Mouse (Mus musculus) lung, embryonic 16.5 days (tissue): ENCODE results near the gene Fitm2. TPM values are rescaled to one million over a fixed set of nuclear protein-coding genes. Genes with fewer than 3 reads are reported as not detected.

Experiments used
- ATAC-seq: fragments of 200-750 bp; cut with Nextera tagmentation; 2 replicates; pipeline ENCODE4 v1.8.0; 2017; ENCODE audit warnings: low read depth, mild to moderate bottlenecking, moderate library complexity
- H3K27ac ChIP-seq: fragments of 300-500 bp; sonication (generic); 2 replicates; pipeline ENCODE4 v1.5.1; 2014; ENCODE audit warnings: mild to moderate bottlenecking, control low read depth, low read length
- H3K27me3 ChIP-seq: fragments of 300-500 bp; sonication (generic); 2 replicates; pipeline ENCODE4 v1.6.1; 2014; ENCODE audit warnings: low read depth, low read length, mixed read lengths; ENCODE audit not compliant: control insufficient read depth, insufficient read depth
- H3K36me3 ChIP-seq: fragments of 300-500 bp; sonication (generic); 2 replicates; pipeline ENCODE4 v1.6.1; 2014; ENCODE audit warnings: low read length; ENCODE audit not compliant: control insufficient read depth, insufficient read depth
- H3K4me1 ChIP-seq: fragments of 300-500 bp; sonication (generic); replicated peaks from 2 replicates; pipeline ENCODE4 v1.6.1; 2014; ENCODE audit warnings: low read length, mixed read lengths; ENCODE audit not compliant: control insufficient read depth, insufficient read depth
- H3K4me2 ChIP-seq: fragments of 300-500 bp; sonication (generic); 2 replicates; pipeline ENCODE4 v1.6.1; 2014; ENCODE audit warnings: low read depth, low read length, control low read depth
- H3K4me3 ChIP-seq: fragments of 300-500 bp; sonication (generic); 2 replicates; pipeline ENCODE4 v1.5.1; 2014; ENCODE audit warnings: mild to moderate bottlenecking, low read length, control low read depth
- H3K9ac ChIP-seq: fragments of 300-500 bp; sonication (generic); 2 replicates; pipeline ENCODE4 v1.6.1; 2014; ENCODE audit warnings: low read length, control low read depth
- H3K9me3 ChIP-seq: fragments of 300-500 bp; sonication (generic); 2 replicates; pipeline ENCODE4 v1.6.1; 2016; ENCODE audit warnings: low read length; ENCODE audit not compliant: control insufficient read depth
- WGBS: fragments of 180-500 bp; shearing (Covaris S2); extraction: QIAGEN DNeasy Blood & Tissue Kit; methylation state at CpG from one replicate; pipeline ENCODE4 v1.1.7; 2014; 5-methylcytosine and 5-hydroxymethylcytosine counted together
- polyA plus RNA-seq: library from polyadenylated mRNA; unstranded; fragments of >200 nt; fragmentation: Nextera tagmentation; extraction: Ambion mirVana; gene quantifications from 2 replicates; pipeline ENCODE4 v1.2.1, GENCODE M21; 2015

Fitm2 gene
- polyA plus RNA-seq, 1 experiment from 2014 or later = 9.5 TPM

DNA sequence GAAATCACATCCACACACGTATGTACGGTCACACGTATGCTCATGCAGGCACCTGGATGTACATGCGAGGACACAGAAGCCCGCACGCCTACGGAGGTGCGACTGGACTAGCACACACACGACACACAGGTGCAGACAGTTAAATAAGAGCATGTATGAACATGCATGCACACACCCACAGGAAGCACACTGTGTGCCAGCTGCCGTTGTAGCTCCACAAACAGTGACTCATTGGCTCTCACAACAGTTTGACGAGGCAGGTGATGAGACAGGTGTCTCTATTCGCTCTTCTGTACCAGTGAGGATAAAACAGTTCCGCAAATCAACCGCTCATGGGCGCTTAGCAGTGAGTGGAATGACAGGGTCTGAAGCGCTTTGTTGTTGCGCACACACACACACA, 18.2 kb upstream of the Fitm2 start:
- H3K9ac ChIP-seq = no peak overlapping the region
- H3K4me2 ChIP-seq = no peak overlapping the region
- ATAC-seq = no peak
- no peaks in the 10 kb centered on the region for H3K27me3 ChIP-seq
- no peak overlapping the region for H3K27ac ChIP-seq
- no peak overlapping the region for H3K4me3 ChIP-seq
- no peaks in the 10 kb centered on the region for H3K9me3 ChIP-seq
- no peaks in the 10 kb centered on the region for H3K36me3 ChIP-seq
- no peaks in the 10 kb centered on the region for H3K4me1 ChIP-seq
- 83% methylated on average over 17 of the region's 17 CpGs for WGBS

DNA sequence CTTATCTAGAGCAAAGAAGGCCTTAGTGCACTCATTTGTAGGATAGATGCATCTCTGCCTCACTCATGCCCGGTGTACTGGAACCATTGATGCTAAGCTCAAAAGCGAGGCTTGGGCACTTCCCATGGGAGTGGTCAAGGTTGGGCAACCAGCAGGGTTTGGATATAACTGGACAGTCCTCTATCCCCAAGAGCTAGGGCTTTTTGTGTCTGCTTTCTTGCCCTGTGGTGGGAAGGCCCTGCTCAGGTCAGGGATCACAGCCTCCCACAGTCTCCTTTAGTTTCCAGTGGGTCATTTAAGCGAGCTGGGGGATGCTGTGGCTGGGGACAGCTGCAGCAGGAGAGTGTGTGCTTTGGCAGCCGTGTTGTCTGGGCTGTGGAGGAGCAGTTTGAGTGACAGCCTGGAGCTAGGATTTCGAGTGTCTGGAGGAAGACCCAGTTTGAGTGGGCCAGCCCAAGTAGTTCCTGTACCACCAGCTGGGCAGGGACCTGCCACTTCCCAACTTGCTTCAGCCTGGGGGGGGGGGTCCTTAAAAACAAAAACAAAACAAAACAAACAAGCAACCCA, 17.4 kb upstream of the Fitm2 start:
- Histone ChIP-seq H3K4me3 (no peak overlapping the region), H3K27me3 (no peaks in the 10 kb centered on the region), H3K4me2 (no peak overlapping the region), H3K27ac (no peak overlapping the region), H3K36me3 (no peaks in the 10 kb centered on the region), H3K4me1 (no peaks in the 10 kb centered on the region), H3K9me3 (no peaks in the 10 kb centered on the region), H3K9ac (no peak overlapping the region)
- no peak for ATAC-seq
- 42% methylated on average over 5 of the region's 5 CpGs for WGBS

DNA sequence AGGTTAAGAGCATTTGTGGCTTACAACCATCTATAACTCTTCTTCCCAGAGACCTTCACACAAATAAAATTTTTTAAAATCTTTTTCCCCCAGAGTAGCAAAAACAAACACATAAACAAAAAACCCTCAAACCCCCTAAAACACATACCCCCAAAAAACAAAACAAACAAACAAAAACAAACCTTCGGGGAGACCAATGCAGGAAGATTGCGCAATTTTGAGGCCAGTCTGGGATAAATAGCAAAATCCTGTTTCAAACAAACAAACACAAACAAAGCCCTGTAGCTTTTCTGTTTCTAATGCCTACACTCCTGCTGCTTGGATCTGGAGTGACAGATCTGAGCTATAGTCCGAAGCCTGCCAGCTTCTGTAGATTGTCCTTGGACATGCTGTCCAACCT, 14.9 kb upstream of the Fitm2 start:
- no peaks in the 10 kb centered on the region for H3K9me3 ChIP-seq
- no peak overlapping the region for H3K4me3 ChIP-seq
- WGBS = 86% methylated on average over 3 of the region's 3 CpGs
- no peaks in the 10 kb centered on the region for H3K4me1 ChIP-seq
- H3K36me3 ChIP-seq = no peaks in the 10 kb centered on the region
- no peak for ATAC-seq
- H3K9ac ChIP-seq = no peak overlapping the region
- no peak overlapping the region for H3K27ac ChIP-seq
- H3K4me2 ChIP-seq = no peak overlapping the region
- H3K27me3 ChIP-seq = 0 out of 2 replicates have a peak, but pooled peaks cover 5% of the 10 kb centered on the region

DNA sequence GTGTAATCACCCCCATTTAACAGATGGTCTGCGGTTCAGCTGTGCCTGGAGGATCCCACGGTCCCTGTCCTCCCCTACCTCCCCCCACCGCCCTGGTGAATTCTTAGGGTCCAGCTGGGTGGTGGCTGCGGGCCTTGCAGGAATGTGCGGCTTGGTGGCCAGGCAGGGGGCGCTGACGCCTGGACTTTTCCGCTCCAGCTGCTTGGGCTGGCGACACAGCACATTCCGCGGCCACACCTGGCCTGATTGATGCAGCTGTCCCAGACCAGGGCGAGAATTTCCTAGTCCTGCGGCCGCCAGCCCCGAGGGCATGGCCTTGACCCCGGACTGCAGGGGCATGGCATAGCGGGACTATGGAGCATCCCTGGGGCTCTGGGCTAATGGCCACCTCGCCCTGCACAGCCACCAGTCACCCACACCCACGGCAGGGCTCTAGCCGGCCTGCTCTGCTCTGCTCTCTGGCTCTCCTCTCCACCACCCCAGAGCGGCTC, 9.2 kb upstream of the Fitm2 start:
- 1% methylated on average over 21 of the region's 21 CpGs for WGBS
- H3K27ac ChIP-seq = no peak overlapping the region
- peak overlapping the region; percentile 6; the same call in 1 of the 2 replicates for H3K4me3 ChIP-seq
- H3K9ac ChIP-seq = no peak overlapping the region; the same call in 1 of the 2 replicates
- peaks cover 3% of the 10 kb centered on the region; the same call in 1 of the 2 replicates for H3K4me1 ChIP-seq
- peak overlapping the region; percentile 43 for H3K4me2 ChIP-seq
- H3K36me3 ChIP-seq = no peaks in the 10 kb centered on the region
- no peaks in the 10 kb centered on the region for H3K9me3 ChIP-seq
- H3K27me3 ChIP-seq = peaks cover 19% of the 10 kb centered on the region
- ATAC-seq = peak; percentile 36

DNA sequence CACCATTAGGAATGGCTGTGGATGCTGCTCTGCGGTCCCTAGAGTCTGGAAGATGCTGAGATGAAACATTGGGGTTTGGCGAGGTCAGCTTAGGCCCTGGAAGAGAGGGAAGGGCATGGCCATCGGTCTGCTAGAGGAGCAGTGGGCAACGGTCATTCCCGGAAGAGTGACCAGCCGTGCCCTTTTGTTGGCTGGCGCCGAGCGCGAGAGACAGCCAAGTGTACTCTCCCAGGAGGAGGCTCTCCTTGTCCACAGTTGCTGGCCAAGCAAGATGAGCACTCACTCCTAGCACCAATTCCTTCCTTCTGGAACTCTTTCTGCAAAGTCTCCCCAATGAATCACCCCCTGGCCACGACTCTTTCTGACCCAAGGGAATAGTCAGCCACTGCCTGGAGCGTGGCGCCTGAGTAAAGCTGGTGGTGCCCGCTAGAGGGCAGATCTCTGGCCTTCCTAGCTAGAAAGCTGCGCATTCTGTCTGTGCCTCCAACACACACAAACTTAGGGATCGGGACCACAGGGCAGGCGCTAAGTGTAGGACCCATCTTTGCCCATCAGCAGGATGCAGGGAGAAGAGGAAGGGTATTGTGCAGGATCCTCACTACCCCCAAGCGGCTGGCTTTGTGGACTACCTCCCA, 7.9 kb upstream of the Fitm2 start:
- Histone ChIP-seq H3K27ac (no peak overlapping the region), H3K4me3 (no peak overlapping the region), H3K4me2 (no peak overlapping the region), H3K9me3 (no peaks in the 10 kb centered on the region), H3K27me3 (peaks cover 19% of the 10 kb centered on the region), H3K36me3 (no peaks in the 10 kb centered on the region), H3K9ac (no peak overlapping the region), H3K4me1 (peaks cover 3% of the 10 kb centered on the region; the same call in 1 of the 2 replicates)
- ATAC-seq = no peak
- 46% methylated on average over 18 of the region's 18 CpGs for WGBS

DNA sequence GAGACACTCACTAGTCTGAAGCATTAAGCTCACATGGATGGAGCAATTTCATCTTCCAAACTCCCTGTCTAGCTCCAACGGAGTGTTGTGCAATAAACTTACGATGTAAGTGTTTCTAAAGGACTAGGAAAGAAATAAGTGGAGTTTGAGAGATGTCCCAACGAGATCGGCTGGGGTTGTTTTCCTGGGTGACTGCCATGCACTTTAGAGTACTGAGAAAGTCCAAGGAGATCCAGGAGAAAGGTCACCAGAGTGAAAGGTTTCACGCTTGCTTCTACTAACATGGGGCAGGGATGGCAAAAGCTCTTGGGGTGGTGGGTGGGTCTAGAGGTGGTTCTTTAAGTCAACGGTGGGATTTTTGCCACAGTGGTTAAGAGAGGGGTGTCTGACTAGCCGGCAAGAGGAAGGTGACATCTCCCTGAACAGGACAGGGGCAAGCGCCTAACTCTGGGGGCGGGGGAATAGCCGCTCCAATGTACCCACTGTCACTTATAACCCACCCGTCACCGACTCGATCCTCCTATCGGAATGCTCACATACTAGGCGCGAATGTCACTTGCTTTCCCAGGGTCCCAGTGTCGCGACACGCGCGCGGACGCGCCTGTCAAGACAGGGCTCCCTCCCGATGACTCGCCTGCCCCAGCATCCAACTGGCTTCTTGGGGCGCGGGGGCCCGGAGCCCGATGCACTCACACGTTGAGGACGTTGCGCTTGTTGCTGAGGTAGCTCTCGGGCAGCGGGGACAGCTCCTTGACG, 541 bp downstream of the Fitm2 start:
- H3K4me1 ChIP-seq = peaks cover 8% of the 10 kb centered on the region; the same call in 1 of the 2 replicates
- no peak overlapping the region; the same call in 1 of the 2 replicates for H3K27ac ChIP-seq
- H3K4me3 ChIP-seq = peak overlapping the region; percentile 85
- WGBS = 2% methylated on average over 35 of the region's 36 CpGs
- H3K36me3 ChIP-seq = peaks cover 9% of the 10 kb centered on the region
- H3K9me3 ChIP-seq = no peaks in the 10 kb centered on the region
- peak overlapping the region; percentile 78 for H3K4me2 ChIP-seq
- no peaks in the 10 kb centered on the region for H3K27me3 ChIP-seq
- no peak; the same call in none of the 2 replicates for ATAC-seq
- peak overlapping the region; percentile 80 for H3K9ac ChIP-seq

DNA sequence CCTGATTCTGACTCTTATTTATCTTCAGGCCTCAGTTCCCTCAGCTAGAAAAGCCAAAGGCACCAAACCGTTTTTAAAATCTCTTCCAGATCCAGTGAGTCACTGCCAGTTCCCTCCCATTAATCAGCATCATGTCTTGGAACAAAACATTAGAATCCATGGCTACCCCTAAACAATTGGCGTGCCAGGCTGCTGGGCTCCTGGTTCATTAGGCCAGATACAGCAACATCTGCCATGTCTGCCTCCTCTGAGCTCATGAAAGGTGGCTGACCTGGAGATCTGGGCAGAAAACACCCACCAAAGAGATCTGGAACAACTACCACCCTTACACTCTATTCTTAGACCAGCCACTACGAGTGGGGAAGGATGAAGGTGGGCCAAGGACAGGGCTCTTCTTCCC, 1.3 kb downstream of the Fitm2 start:
- Histone ChIP-seq H3K9me3 (no peaks in the 10 kb centered on the region), H3K4me3 (0 out of 2 replicates have a peak overlapping the region, but pooled peaks have one; percentile 85), H3K9ac (no peak overlapping the region), H3K27me3 (no peaks in the 10 kb centered on the region), H3K27ac (no peak overlapping the region), H3K4me2 (peak overlapping the region; percentile 78), H3K4me1 (peaks cover 8% of the 10 kb centered on the region; the same call in 1 of the 2 replicates), H3K36me3 (peaks cover 9% of the 10 kb centered on the region)
- no peak for ATAC-seq
- 74% methylated on average over 3 of the region's 3 CpGs for WGBS

DNA sequence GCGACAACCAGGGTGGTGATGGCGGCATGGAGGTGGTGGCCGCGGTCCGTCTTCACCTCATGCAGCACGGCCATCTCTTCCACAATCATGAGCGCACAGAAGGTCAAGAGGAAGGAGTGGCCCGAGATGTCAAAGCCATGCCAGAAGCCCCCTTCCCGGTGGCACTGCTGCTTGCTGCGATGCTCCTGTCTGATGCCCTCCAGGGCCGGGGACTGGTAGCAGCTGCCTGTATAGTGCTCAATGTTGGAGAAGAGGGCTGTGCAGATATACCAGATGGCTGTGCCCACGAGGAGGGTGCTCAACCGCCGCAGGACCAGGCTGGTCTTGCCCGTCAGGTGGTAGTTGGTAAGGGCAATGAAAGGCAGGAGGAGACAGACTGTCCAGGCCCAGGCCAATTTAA, 2.7 kb downstream of the Fitm2 start:
- Histone ChIP-seq H3K27ac (no peak overlapping the region), H3K9ac (no peak overlapping the region), H3K27me3 (no peaks in the 10 kb centered on the region), H3K36me3 (peaks cover 9% of the 10 kb centered on the region), H3K4me2 (no peak overlapping the region), H3K4me1 (peaks cover 8% of the 10 kb centered on the region; the same call in 1 of the 2 replicates), H3K4me3 (no peak overlapping the region), H3K9me3 (no peaks in the 10 kb centered on the region)
- 90% methylated on average over 15 of the region's 15 CpGs for WGBS
- ATAC-seq = no peak

DNA sequence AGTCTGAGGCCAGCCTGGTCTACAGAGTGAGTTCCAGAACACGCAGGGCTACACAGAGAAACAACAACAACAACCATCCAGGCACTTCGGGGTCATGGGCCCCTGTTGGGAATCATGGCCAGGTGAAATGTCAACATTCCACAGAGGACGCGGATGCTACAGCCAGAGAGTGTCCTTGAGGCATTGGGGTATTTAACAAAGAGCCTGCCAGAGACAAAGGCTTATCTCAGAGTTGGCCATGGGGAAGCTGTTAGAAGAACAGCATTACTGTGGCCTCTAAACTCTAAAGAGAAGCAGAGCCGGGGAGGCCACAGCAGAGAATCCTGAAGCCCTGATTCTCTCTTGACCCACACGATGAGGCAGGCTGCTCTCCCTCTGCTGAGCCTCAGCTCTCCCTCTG, 3.6 kb downstream of the Fitm2 start:
- no peak overlapping the region for H3K27ac ChIP-seq
- WGBS = 85% methylated on average over 6 of the region's 6 CpGs
- no peak for ATAC-seq
- H3K9ac ChIP-seq = no peak overlapping the region
- H3K36me3 ChIP-seq = peaks cover 9% of the 10 kb centered on the region
- H3K9me3 ChIP-seq = no peaks in the 10 kb centered on the region
- H3K4me1 ChIP-seq = peaks cover 8% of the 10 kb centered on the region; the same call in 1 of the 2 replicates
- H3K4me3 ChIP-seq = no peak overlapping the region
- no peak overlapping the region for H3K4me2 ChIP-seq
- H3K27me3 ChIP-seq = no peaks in the 10 kb centered on the region
